Mouse (Mus musculus): ENCODE results near the gene Polr2e.

Gene Polr2e

GRCm38 (mm10) chr10:80039559-80039979 lies at the start of gene Polr2e:
Gene Polr2e (minus strand): TSS chr10:80039795.
- DNase-seq: peak; percentile 99

- no peak for DNase-seq
These were observed 49.6 kb upstream of the Polr2e start for GRCm38 (mm10) chr10:80089146-80089545.

- DNase-seq: no peak
These were observed 47.9 kb upstream of the Polr2e start for GRCm38 (mm10) chr10:80087483-80087882.

GRCm38 (mm10) chr10:80086847-80087246 lies 47.3 kb upstream of the Polr2e start:
- no peak for DNase-seq

- no peak for DNase-seq
These were observed 45.4 kb upstream of the Polr2e start for GRCm38 (mm10) chr10:80084817-80085487.

- no peak for DNase-seq
These were observed 41.5 kb upstream of the Polr2e start for GRCm38 (mm10) chr10:80081075-80081474.

GRCm38 (mm10) chr10:80080396-80081070 lies 40.9 kb upstream of the Polr2e start:
- DNase-seq: no peak

GRCm38 (mm10) chr10:80078366-80078765 lies 38.8 kb upstream of the Polr2e start:
- DNase-seq: no peak

GRCm38 (mm10) chr10:80077312-80077711 lies 37.7 kb upstream of the Polr2e start:
- DNase-seq: no peak

GRCm38 (mm10) chr10:80076386-80076785 lies 36.8 kb upstream of the Polr2e start:
- no peak for DNase-seq

- DNase-seq: peak in 1 of 2 experiments; percentile 23
These were observed 36.3 kb upstream of the Polr2e start for GRCm38 (mm10) chr10:80075924-80076323.

GRCm38 (mm10) chr10:80074813-80075601 lies 35.4 kb upstream of the Polr2e start:
- peak; percentile 88 to 90 for DNase-seq

GRCm38 (mm10) chr10:80072623-80073489 lies 33.3 kb upstream of the Polr2e start:
- DNase-seq: no peak

- no peak for DNase-seq
These were observed 31.9 kb upstream of the Polr2e start for GRCm38 (mm10) chr10:80071516-80071900.

GRCm38 (mm10) chr10:80070837-80071515 lies 31.4 kb upstream of the Polr2e start:
- DNase-seq: no peak

- DNase-seq: no peak
These were observed 30.4 kb upstream of the Polr2e start for GRCm38 (mm10) chr10:80069948-80070450.

GRCm38 (mm10) chr10:80069251-80069650 lies 29.7 kb upstream of the Polr2e start:
- DNase-seq: no peak

- peak in 1 of 2 experiments; percentile 33 for DNase-seq
These were observed 24.5 kb upstream of the Polr2e start for GRCm38 (mm10) chr10:80063877-80064650.

GRCm38 (mm10) chr10:80063104-80063503 lies 23.5 kb upstream of the Polr2e start:
- no peak for DNase-seq

- DNase-seq: no peak
These were observed 18.2 kb upstream of the Polr2e start for GRCm38 (mm10) chr10:80057683-80058326.

Measured in B cell, adult 2 months (primary cell).